Mouse (Mus musculus): ENCODE results near the gene Fundc1. TPM values are rescaled to one million over a fixed set of nuclear protein-coding genes. Genes with fewer than 3 reads are reported as not detected.

The Fundc1 gene
- polyA plus RNA-seq, 1 experiment from 2014 or later, result 56.3 TPM

DNA sequence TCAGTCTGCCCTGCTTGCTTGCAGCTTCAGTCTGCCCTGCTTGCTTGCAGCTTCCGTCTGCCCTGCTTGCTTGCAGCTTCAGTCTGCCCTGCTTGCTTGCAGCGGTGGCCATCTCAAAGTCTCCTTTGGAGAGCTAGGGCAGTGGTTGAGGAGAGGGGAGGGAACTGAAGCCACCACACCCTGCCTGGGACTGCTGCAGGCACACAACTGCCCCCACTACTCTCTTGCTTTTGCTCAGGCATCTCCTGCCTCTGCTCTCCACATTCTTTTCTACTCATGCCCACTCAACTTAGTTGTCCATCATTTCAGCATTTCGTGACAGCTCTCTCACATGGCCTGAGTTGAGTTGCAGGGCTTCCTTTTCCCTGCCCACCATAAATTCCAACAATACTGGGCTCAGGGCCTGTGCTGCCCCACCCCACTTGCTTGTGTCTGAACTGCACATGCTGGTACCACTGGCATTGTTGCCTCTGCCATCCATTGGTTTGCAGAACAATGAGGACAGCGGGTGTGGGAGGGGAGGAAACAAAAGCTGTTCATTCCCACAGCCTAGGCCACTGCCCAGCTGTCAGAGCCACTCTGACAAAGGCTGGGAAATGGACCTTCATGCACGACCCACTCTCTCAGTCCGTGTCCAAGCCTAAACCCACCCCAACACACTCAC lies 24.9 kb downstream of the Fundc1 start:
- Histone ChIP-seq H3K27ac (replicated peaks) (peak overlapping the region; percentile 73), H3K4me3 (no peak overlapping the region)
- 23% methylated on average over 6 of the region's 6 CpGs for WGBS

DNA sequence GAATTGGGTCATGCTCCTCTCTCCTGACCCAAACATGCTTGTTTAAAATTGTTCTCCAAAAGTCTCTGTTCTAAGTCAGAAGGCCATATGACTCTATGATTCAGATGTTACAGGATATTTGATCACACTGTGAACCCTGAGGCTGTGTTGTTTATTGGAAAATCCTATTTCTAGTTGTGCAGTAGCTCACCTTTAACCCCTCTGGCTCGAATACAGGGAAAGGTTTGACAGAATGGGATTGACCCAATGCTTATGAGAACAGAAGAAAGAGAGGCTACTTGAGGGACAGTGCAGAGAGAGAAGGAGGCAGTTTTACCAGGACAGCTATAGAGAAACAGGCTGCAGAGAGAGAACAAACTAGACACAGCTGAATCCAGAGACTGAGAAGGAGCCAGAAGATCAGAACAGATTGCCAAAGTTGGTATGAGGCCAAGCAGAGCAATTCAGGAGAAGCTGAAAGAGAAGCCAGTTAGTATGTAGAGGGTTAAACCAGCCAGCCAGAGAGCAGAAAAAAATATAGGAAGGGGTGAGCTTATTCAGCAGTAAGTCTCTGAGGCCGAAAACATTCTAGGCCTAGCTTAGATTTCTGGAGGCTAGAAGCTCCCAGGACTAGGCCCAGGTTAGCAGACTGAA lies 27.1 kb downstream of the Fundc1 start:
- 38% methylated on average over 2 of the region's 2 CpGs for WGBS
- ATAC-seq (ENCODE audit: low FRiP score, low read depth), result no peak
- H3K27ac ChIP-seq (replicated peaks), result no peak overlapping the region

More for the DNA sequence above, 24.9 kb downstream of the Fundc1 start:
- 0 out of 2 replicates have a peak, but pooled peaks cover 4% of the 10 kb centered on the region for H3K4me1 ChIP-seq
- H3K27me3 ChIP-seq, result no peaks in the 10 kb centered on the region
- peak; percentile 89 for ATAC-seq (ENCODE audit: low FRiP score, low read depth)
- H3K4me2 ChIP-seq (replicated peaks), result 0 out of 2 replicates have a peak overlapping the region, but pooled peaks have one; percentile 9
- no peaks in the 10 kb centered on the region for H3K36me3 ChIP-seq
- H3K9me3 ChIP-seq, result no peaks in the 10 kb centered on the region
- H3K9ac ChIP-seq (replicated peaks), result no peak overlapping the region

DNA sequence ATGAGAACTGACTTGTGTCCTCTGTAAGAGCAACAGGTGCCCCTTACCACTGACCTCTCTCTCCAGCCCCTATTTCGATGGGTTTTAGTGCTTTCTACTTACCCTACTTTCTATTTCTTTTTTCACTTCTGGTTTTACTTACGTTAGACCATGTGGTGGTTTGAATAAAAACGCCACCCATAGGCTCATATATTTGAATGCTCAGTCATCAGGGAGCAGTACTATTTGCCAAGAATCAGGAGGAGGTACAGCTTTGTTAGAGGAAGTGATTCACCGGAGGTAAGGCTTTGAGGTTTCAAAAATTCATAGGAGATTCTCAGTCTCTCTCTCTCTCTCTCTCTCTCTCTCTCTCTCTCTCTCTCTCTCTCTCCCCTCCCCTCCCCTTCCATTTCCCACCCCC lies 34.4 kb downstream of the Fundc1 start:
- no peaks in the 10 kb centered on the region for H3K36me3 ChIP-seq
- WGBS, result 90% methylated on average over 4 of the region's 4 CpGs
- H3K4me2 ChIP-seq (replicated peaks), result no peak overlapping the region
- no peak overlapping the region for H3K4me3 ChIP-seq
- H3K27me3 ChIP-seq, result no peaks in the 10 kb centered on the region
- ATAC-seq (ENCODE audit: low FRiP score, low read depth), result no peak
- no peaks in the 10 kb centered on the region for H3K9me3 ChIP-seq
- no peaks in the 10 kb centered on the region for H3K4me1 ChIP-seq
- H3K9ac ChIP-seq (replicated peaks), result no peak overlapping the region
- H3K27ac ChIP-seq (replicated peaks), result no peak overlapping the region

More for the DNA sequence above, 27.1 kb downstream of the Fundc1 start:
- Histone ChIP-seq H3K9ac (replicated peaks) (no peak overlapping the region), H3K9me3 (no peaks in the 10 kb centered on the region), H3K27me3 (no peaks in the 10 kb centered on the region), H3K4me3 (no peak overlapping the region), H3K36me3 (no peaks in the 10 kb centered on the region), H3K4me2 (replicated peaks) (no peak overlapping the region), H3K4me1 (0 out of 2 replicates have a peak, but pooled peaks cover 4% of the 10 kb centered on the region)

DNA sequence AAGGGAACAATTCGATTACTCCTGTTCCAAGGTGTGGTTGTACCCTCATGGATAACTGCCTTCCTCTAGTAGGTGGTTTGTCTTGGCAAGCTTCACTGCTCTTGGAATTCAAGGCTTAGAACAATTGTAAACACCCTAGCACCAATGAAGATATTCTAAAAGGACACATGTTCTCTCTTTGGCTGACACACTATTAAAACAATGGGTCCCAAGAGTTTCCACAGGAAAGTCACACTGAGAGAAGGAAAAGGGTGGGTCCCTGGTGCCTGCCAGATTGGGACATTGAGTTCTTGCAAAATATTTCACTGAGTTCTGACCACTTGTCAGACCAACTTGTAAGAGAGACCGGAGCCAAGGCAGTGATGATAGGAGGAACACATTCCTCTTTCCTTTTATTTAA lies 45.1 kb downstream of the Fundc1 start:
- H3K27ac ChIP-seq (replicated peaks), result no peak overlapping the region
- no peaks in the 10 kb centered on the region for H3K9me3 ChIP-seq
- H3K4me3 ChIP-seq, result no peak overlapping the region
- no peaks in the 10 kb centered on the region for H3K36me3 ChIP-seq
- H3K4me1 ChIP-seq, result no peaks in the 10 kb centered on the region
- H3K4me2 ChIP-seq (replicated peaks), result no peak overlapping the region
- no peak overlapping the region for H3K9ac ChIP-seq (replicated peaks)
- ATAC-seq (ENCODE audit: low FRiP score, low read depth), result no peak
- WGBS, result 86% methylated on average over 2 of the region's 2 CpGs
- no peaks in the 10 kb centered on the region for H3K27me3 ChIP-seq

DNA sequence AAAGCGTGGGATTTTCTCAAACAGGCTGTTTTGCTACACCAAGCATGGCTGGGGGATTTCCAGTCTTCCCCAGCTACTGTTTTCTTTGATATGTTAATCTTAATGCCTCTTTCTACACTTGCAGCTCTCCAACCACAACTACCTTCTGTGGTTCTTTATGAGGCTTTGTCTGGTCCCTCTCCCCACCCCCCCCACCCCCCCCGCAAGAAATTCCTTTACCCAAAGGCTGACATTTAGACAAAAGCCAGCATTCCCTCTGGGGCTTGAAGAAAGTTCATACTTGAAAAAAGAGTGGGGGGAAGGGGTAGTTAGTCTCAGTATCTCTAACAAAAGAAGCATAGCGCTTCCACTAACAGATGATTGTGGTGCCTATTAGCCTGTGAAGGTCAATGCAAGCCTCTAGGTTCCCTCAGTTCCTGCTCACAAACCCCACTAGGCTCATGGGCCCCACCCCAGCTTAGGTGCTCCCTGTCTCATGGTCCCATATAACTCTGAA lies 50.9 kb downstream of the Fundc1 start:
- Histone ChIP-seq H3K9ac (replicated peaks) (no peak overlapping the region), H3K4me2 (replicated peaks) (no peak overlapping the region), H3K4me3 (no peak overlapping the region), H3K9me3 (no peaks in the 10 kb centered on the region), H3K36me3 (no peaks in the 10 kb centered on the region), H3K27ac (replicated peaks) (peak overlapping the region; percentile 49; the same call in 1 of the 2 replicates), H3K27me3 (no peaks in the 10 kb centered on the region), H3K4me1 (0 out of 2 replicates have a peak, but pooled peaks cover 3% of the 10 kb centered on the region)
- 7% methylated on average over 3 of the region's 3 CpGs for WGBS
- ATAC-seq (ENCODE audit: low FRiP score, low read depth), result peak; percentile 94

DNA sequence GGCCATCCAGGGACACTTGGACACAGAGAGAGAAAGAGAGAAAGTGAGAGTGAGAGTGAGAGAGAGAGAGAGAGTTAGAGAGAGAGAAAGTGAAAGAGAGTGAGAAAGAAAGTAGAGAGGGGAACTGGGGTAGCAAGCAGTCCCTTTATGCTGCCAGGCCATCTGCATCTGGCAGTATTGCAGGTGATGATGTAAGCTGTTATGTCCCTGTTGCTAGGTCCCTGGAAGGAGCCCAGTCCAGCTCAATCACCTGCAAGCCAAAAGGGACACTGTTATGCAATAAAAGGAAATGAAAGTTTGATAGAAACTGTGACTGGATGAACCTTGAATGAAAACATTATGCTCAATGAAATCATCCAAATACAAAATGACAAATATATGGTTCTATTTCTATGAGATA lies 52.0 kb downstream of the Fundc1 start:
- no peaks in the 10 kb centered on the region for H3K9me3 ChIP-seq
- no peaks in the 10 kb centered on the region for H3K36me3 ChIP-seq
- no peak overlapping the region for H3K4me2 ChIP-seq (replicated peaks)
- H3K4me1 ChIP-seq, result 0 out of 2 replicates have a peak, but pooled peaks cover 3% of the 10 kb centered on the region
- no peak overlapping the region for H3K27ac ChIP-seq (replicated peaks)
- H3K4me3 ChIP-seq, result no peak overlapping the region
- no peak for ATAC-seq (ENCODE audit: low FRiP score, low read depth)
- H3K9ac ChIP-seq (replicated peaks), result no peak overlapping the region
- H3K27me3 ChIP-seq, result no peaks in the 10 kb centered on the region

DNA sequence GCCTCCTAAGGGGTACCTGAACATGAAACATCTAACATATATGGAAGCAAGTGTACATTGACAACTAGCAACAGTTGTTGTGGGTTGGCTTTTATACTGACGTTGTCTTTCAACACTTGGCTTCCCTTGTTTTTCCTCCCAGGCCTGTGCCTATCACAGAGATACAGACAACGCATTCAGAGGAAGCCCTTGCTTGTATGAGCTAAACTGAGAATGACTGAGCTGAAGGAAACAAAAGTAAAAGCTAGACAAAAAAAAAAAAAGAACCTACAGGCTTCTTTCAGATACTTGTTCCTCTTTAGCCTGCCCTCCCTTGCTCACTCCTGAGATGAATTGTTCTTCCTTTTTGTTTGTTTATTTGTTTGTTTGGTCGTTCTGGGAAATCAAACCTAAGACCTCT lies 58.1 kb downstream of the Fundc1 start:
- no peaks in the 10 kb centered on the region for H3K9me3 ChIP-seq
- ATAC-seq (ENCODE audit: low FRiP score, low read depth), result no peak
- WGBS, result 77% methylated on average over 3 of the region's 3 CpGs

DNA sequence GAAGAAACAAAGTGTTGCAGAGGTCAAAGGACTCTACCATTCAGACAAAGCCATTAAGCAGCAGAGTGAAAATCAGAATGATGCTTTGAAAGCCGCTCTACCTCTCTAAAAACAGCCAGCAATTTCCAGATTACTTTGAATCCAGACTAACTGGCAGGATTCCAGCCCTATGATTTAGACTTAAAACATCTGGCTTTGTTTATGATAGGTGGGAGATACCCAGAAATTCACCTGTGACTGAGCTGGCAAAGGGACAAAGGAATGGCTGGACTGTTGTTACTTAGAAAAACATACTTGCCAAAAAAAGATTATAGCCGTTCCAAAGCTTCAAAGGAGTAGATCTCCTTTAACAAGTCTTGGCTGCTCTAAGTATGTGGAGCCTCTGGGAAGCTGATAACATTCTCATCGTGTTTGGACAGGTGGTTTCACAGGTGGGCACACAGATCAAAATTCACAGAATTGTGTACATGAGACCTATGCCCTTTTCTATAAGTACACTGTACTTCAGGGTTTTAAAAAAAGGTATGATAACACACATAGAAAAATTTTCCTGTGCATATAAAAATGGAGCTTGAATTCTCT lies 60.0 kb downstream of the Fundc1 start:
- no peaks in the 10 kb centered on the region for H3K36me3 ChIP-seq

More for the DNA sequence above, 58.1 kb downstream of the Fundc1 start:
- no peak overlapping the region for H3K4me3 ChIP-seq
- H3K36me3 ChIP-seq, result no peaks in the 10 kb centered on the region
- no peak overlapping the region for H3K27ac ChIP-seq (replicated peaks)
- H3K4me2 ChIP-seq (replicated peaks), result no peak overlapping the region
- H3K27me3 ChIP-seq, result no peaks in the 10 kb centered on the region
- H3K9ac ChIP-seq (replicated peaks), result no peak overlapping the region
- no peaks in the 10 kb centered on the region for H3K4me1 ChIP-seq

More for the DNA sequence above, 60.0 kb downstream of the Fundc1 start:
- no peak for ATAC-seq (ENCODE audit: low FRiP score, low read depth)
- Histone ChIP-seq H3K9ac (replicated peaks) (no peak overlapping the region), H3K4me3 (no peak overlapping the region), H3K27ac (replicated peaks) (no peak overlapping the region), H3K4me1 (no peaks in the 10 kb centered on the region), H3K9me3 (no peaks in the 10 kb centered on the region), H3K4me2 (replicated peaks) (no peak overlapping the region), H3K27me3 (no peaks in the 10 kb centered on the region)
- WGBS, result 72% methylated on average over 3 of the region's 3 CpGs

Data from midbrain, embryonic 12.5 days (tissue).